Mouse (Mus musculus) megakaryocyte-erythroid progenitor cell, adult 5-6 weeks (primary cell): Measurements from ENCODE around the gene Stpg1. TPM values are rescaled to one million over a fixed set of nuclear protein-coding genes. Genes with fewer than 3 reads are reported as not detected.

Experiments used
- total RNA-seq, 2 experiments: library from RNA; stranded (forward) in 1 of 2; stranded (reverse) in 1 of 2; fragments of 200-1000, 215-1000 nt in 1 of 2; fragments of >200 nt in 1 of 2; fragmentation: Nextera tagmentation in 1 of 2; gene quantifications; 2 replicates each; pipeline ENCODE4 v1.2.3; 2014 to 2017

Gene Stpg1
- total RNA-seq, 2 experiments from 2014 or later = not detected

Other genes with a start within 250 kb of the Stpg1 start
- 77.8 and 83.9 TPM in 2 replicates for gene Clic4, start 222.0 kb upstream of the Stpg1 start, total RNA-seq (2014; fragmentation: Nextera tagmentation)
- gene Clic4, start 222.0 kb upstream of the Stpg1 start, total RNA-seq (2017) = 79.0 and 86.0 TPM in 2 replicates
- gene Srrm1, start 141.5 kb upstream of the Stpg1 start, total RNA-seq (2014; fragmentation: Nextera tagmentation) = 346 and 399 TPM in 2 replicates
- gene Srrm1, start 141.5 kb upstream of the Stpg1 start, total RNA-seq (2017) = 181 and 189 TPM in 2 replicates
- 0.81 TPM in 1 of 2 replicates, not detected in the other for gene Ncmap, start 96.6 kb upstream of the Stpg1 start, total RNA-seq (2014; fragmentation: Nextera tagmentation)
- gene Ncmap, start 96.6 kb upstream of the Stpg1 start, total RNA-seq (2017) = not detected in 2 replicates
- 9.2 and 10.6 TPM in 2 replicates for gene Rcan3, start 60.9 kb upstream of the Stpg1 start, total RNA-seq (2014; fragmentation: Nextera tagmentation)
- gene Rcan3, start 60.9 kb upstream of the Stpg1 start, total RNA-seq (2017) = 8.6 and 9.3 TPM in 2 replicates
- gene Nipal3, start 248 bp downstream of the Stpg1 start, total RNA-seq (2014; fragmentation: Nextera tagmentation) = 14.5 and 19.2 TPM in 2 replicates
- gene Nipal3, start 248 bp downstream of the Stpg1 start, total RNA-seq (2017) = 17.0 and 32.2 TPM in 2 replicates
- gene Grhl3, start 78.8 kb downstream of the Stpg1 start, total RNA-seq (2014; fragmentation: Nextera tagmentation) = not detected in 2 replicates
- gene Grhl3, start 78.8 kb downstream of the Stpg1 start, total RNA-seq (2017) = not detected in 2 replicates
- 0.28 and 1.6 TPM in 2 replicates for gene Ifnlr1, start 191.5 kb downstream of the Stpg1 start, total RNA-seq (2014; fragmentation: Nextera tagmentation)
- gene Ifnlr1, start 191.5 kb downstream of the Stpg1 start, total RNA-seq (2017) = 0.15 and 0.28 TPM in 2 replicates
- gene Il22ra1, start 233.4 kb downstream of the Stpg1 start, total RNA-seq (2014; fragmentation: Nextera tagmentation) = not detected in 2 replicates
- gene Il22ra1, start 233.4 kb downstream of the Stpg1 start, total RNA-seq (2017) = not detected in 2 replicates